Mouse (Mus musculus) lung, embryonic 15.5 days (tissue): ENCODE measurements around the gene S1pr1. TPM values are rescaled to one million over a fixed set of nuclear protein-coding genes. Genes with fewer than 3 reads are reported as not detected.

ENCODE experiments used
- ATAC-seq: fragments of 200-750 bp; cut with Nextera tagmentation; 2 replicates; pipeline ENCODE4 v1.8.0; 2017; ENCODE audit warnings: moderate number of reproducible peaks, borderline replicate concordance; ENCODE audit not compliant: low FRiP score, low TSS enrichment; ENCODE audit errors: extremely low read depth
- H3K27ac ChIP-seq: fragments of 300-500 bp; sonication (generic); 2 replicates; pipeline ENCODE4 v1.5.1; 2015; ENCODE audit warnings: moderate library complexity, mild to moderate bottlenecking, inconsistent platforms
- H3K27me3 ChIP-seq: fragments of 300-500 bp; sonication (generic); 2 replicates; pipeline ENCODE4 v1.6.1; 2015; ENCODE audit warnings: inconsistent platforms
- H3K36me3 ChIP-seq: fragments of 300-500 bp; sonication (generic); 2 replicates; pipeline ENCODE4 v1.6.1; 2015; ENCODE audit warnings: inconsistent platforms
- H3K4me1 ChIP-seq: fragments of 300-500 bp; sonication (generic); 2 replicates; pipeline ENCODE4 v1.6.1; 2015; ENCODE audit warnings: inconsistent platforms
- H3K4me2 ChIP-seq: fragments of 300-500 bp; sonication (generic); 2 replicates; pipeline ENCODE4 v1.6.1; 2015; ENCODE audit warnings: inconsistent platforms, mild to moderate bottlenecking, moderate library complexity
- H3K4me3 ChIP-seq: fragments of 300-500 bp; sonication (generic); 2 replicates; pipeline ENCODE4 v1.5.1; 2015; ENCODE audit warnings: mild to moderate bottlenecking, inconsistent platforms
- H3K9ac ChIP-seq: fragments of 300-500 bp; sonication (generic); 2 replicates; pipeline ENCODE4 v1.6.1; 2015; ENCODE audit warnings: inconsistent platforms
- H3K9me3 ChIP-seq: fragments of 300-500 bp; sonication (generic); 2 replicates; pipeline ENCODE4 v1.6.1; 2016; ENCODE audit warnings: inconsistent platforms
- WGBS: fragments of 180-500 bp; shearing (Covaris S2); methylation state at CpG from one replicate; pipeline ENCODE4 v1.1.7; 2015; 5-methylcytosine and 5-hydroxymethylcytosine counted together
- polyA plus RNA-seq: library from polyadenylated mRNA; unstranded; fragments of >200 nt; fragmentation: Nextera tagmentation; extraction: Ambion mirVana; gene quantifications from 2 replicates; pipeline ENCODE4 v1.2.1, GENCODE M21; 2015

The S1pr1 gene
- polyA plus RNA-seq: 32.0 and 34.2 TPM in 2 replicates

GRCm38 (mm10) chr3:115714671-115715651 lies at the start of gene S1pr1:
S1pr1 (minus strand) TSS chr3:115715072.
- WGBS: 1% methylated on average over 51 of the region's 51 CpGs
- peak within 1 kb of the TSS; percentile 90 for H3K4me2 ChIP-seq
- H3K9me3 ChIP-seq: no peaks in the 10 kb centered on the region
- peak within 1 kb of the TSS; percentile 74 for H3K9ac ChIP-seq
- H3K4me1 ChIP-seq: peaks cover 10% of the 10 kb centered on the region
- no peaks in the 10 kb centered on the region for H3K36me3 ChIP-seq
- peak within 1 kb of the TSS; percentile 86 for H3K27ac ChIP-seq
- ATAC-seq: peak; percentile 94
- no peaks in the 10 kb centered on the region; the same call in 1 of the 2 replicates for H3K27me3 ChIP-seq
- H3K4me3 ChIP-seq: peak within 1 kb of the TSS; percentile 63

- Histone ChIP-seq H3K4me3 (no peak overlapping the region), H3K4me2 (0 out of 2 replicates have a peak overlapping the region, but pooled peaks have one; percentile 10), H3K27ac (peak overlapping the region; percentile 51), H3K9me3 (no peaks in the 10 kb centered on the region), H3K9ac (no peak overlapping the region), H3K4me1 (peaks cover 11% of the 10 kb centered on the region; the same call in 1 of the 2 replicates), H3K27me3 (no peaks in the 10 kb centered on the region), H3K36me3 (no peaks in the 10 kb centered on the region)
- 20% methylated on average over 6 of the region's 6 CpGs for WGBS
- ATAC-seq: peak; percentile 91; the same call in 1 of the 2 replicates
Measured at GRCm38 (mm10) chr3:115763292-115763691, 48.4 kb upstream of the S1pr1 start.

- Histone ChIP-seq H3K4me3 (no peak overlapping the region), H3K27ac (peak overlapping the region; percentile 51), H3K4me1 (peaks cover 12% of the 10 kb centered on the region; the same call in 1 of the 2 replicates), H3K4me2 (0 out of 2 replicates have a peak overlapping the region, but pooled peaks have one; percentile 10), H3K9me3 (no peaks in the 10 kb centered on the region), H3K27me3 (no peaks in the 10 kb centered on the region), H3K36me3 (no peaks in the 10 kb centered on the region), H3K9ac (no peak overlapping the region)
- WGBS: 44% methylated on average over 7 of the region's 7 CpGs
- no peak for ATAC-seq
Measured at GRCm38 (mm10) chr3:115762841-115763240, 48.0 kb upstream of the S1pr1 start.

- 85% methylated on average over 4 of the region's 4 CpGs for WGBS
- H3K27ac ChIP-seq: no peak overlapping the region
- H3K36me3 ChIP-seq: no peaks in the 10 kb centered on the region
- no peak for ATAC-seq
- H3K27me3 ChIP-seq: no peaks in the 10 kb centered on the region
- no peak overlapping the region for H3K4me2 ChIP-seq
- H3K4me3 ChIP-seq: no peak overlapping the region
- no peak overlapping the region for H3K9ac ChIP-seq
- no peaks in the 10 kb centered on the region for H3K9me3 ChIP-seq
- H3K4me1 ChIP-seq: peaks cover 12% of the 10 kb centered on the region; the same call in 1 of the 2 replicates
Measured at GRCm38 (mm10) chr3:115759659-115760058, 44.8 kb upstream of the S1pr1 start.

- Histone ChIP-seq H3K9ac (no peak overlapping the region), H3K4me3 (no peak overlapping the region), H3K27me3 (no peaks in the 10 kb centered on the region), H3K27ac (no peak overlapping the region), H3K9me3 (no peaks in the 10 kb centered on the region), H3K4me1 (peaks cover 10% of the 10 kb centered on the region; the same call in 1 of the 2 replicates), H3K36me3 (no peaks in the 10 kb centered on the region), H3K4me2 (peak overlapping the region; percentile 23; the same call in 1 of the 2 replicates)
- ATAC-seq: peak; percentile 25; the same call in 1 of the 2 replicates
- 4% methylated on average over 9 of the region's 9 CpGs for WGBS
Measured at GRCm38 (mm10) chr3:115758455-115758912, 43.6 kb upstream of the S1pr1 start.

GRCm38 (mm10) chr3:115754466-115754865 lies 39.6 kb upstream of the S1pr1 start:
- Histone ChIP-seq H3K4me3 (no peak overlapping the region), H3K36me3 (no peaks in the 10 kb centered on the region), H3K9ac (no peak overlapping the region), H3K9me3 (no peaks in the 10 kb centered on the region), H3K27me3 (no peaks in the 10 kb centered on the region), H3K4me2 (no peak overlapping the region), H3K4me1 (0 out of 2 replicates have a peak, but pooled peaks cover 4% of the 10 kb centered on the region), H3K27ac (no peak overlapping the region)
- 43% methylated on average over 8 of the region's 8 CpGs for WGBS
- ATAC-seq: no peak

GRCm38 (mm10) chr3:115750369-115750768 lies 35.5 kb upstream of the S1pr1 start:
- ATAC-seq: no peak
- H3K4me1 ChIP-seq: no peaks in the 10 kb centered on the region
- H3K27me3 ChIP-seq: no peaks in the 10 kb centered on the region
- H3K4me2 ChIP-seq: no peak overlapping the region
- H3K4me3 ChIP-seq: no peak overlapping the region
- no peak overlapping the region for H3K27ac ChIP-seq
- no peaks in the 10 kb centered on the region for H3K9me3 ChIP-seq
- WGBS: 75% methylated on average over 3 of the region's 3 CpGs
- H3K9ac ChIP-seq: no peak overlapping the region
- no peaks in the 10 kb centered on the region for H3K36me3 ChIP-seq

- peak; percentile 31; the same call in 1 of the 2 replicates for ATAC-seq
- H3K9ac ChIP-seq: no peak overlapping the region
- no peak overlapping the region for H3K4me3 ChIP-seq
- H3K9me3 ChIP-seq: no peaks in the 10 kb centered on the region
- no peaks in the 10 kb centered on the region for H3K27me3 ChIP-seq
- H3K36me3 ChIP-seq: no peaks in the 10 kb centered on the region
- H3K4me2 ChIP-seq: no peak overlapping the region
- no peaks in the 10 kb centered on the region for H3K4me1 ChIP-seq
- no peak overlapping the region for H3K27ac ChIP-seq
- 52% methylated on average over 5 of the region's 5 CpGs for WGBS
Measured at GRCm38 (mm10) chr3:115748289-115748989, 33.6 kb upstream of the S1pr1 start.

GRCm38 (mm10) chr3:115746511-115746910 lies 31.6 kb upstream of the S1pr1 start:
- H3K27ac ChIP-seq: no peak overlapping the region
- no peak overlapping the region for H3K9ac ChIP-seq
- H3K4me1 ChIP-seq: no peaks in the 10 kb centered on the region
- no peak overlapping the region for H3K4me2 ChIP-seq
- no peaks in the 10 kb centered on the region for H3K27me3 ChIP-seq
- no peaks in the 10 kb centered on the region for H3K36me3 ChIP-seq
- H3K9me3 ChIP-seq: no peaks in the 10 kb centered on the region
- H3K4me3 ChIP-seq: no peak overlapping the region
- 77% methylated on average over 8 of the region's 8 CpGs for WGBS
- no peak for ATAC-seq

- Histone ChIP-seq H3K27ac (no peak overlapping the region), H3K9ac (no peak overlapping the region), H3K9me3 (no peaks in the 10 kb centered on the region), H3K4me3 (no peak overlapping the region), H3K4me2 (no peak overlapping the region), H3K36me3 (no peaks in the 10 kb centered on the region), H3K4me1 (no peaks in the 10 kb centered on the region), H3K27me3 (no peaks in the 10 kb centered on the region)
- ATAC-seq: no peak
- 86% methylated on average over 11 of the region's 11 CpGs for WGBS
Measured at GRCm38 (mm10) chr3:115745088-115745487, 30.2 kb upstream of the S1pr1 start.

GRCm38 (mm10) chr3:115738524-115738923 lies 23.7 kb upstream of the S1pr1 start:
- Histone ChIP-seq H3K36me3 (no peaks in the 10 kb centered on the region), H3K4me1 (0 out of 2 replicates have a peak, but pooled peaks cover 5% of the 10 kb centered on the region), H3K27me3 (no peaks in the 10 kb centered on the region), H3K9ac (no peak overlapping the region), H3K4me3 (no peak overlapping the region), H3K4me2 (no peak overlapping the region), H3K27ac (no peak overlapping the region), H3K9me3 (no peaks in the 10 kb centered on the region)
- ATAC-seq: no peak
- WGBS: 40% methylated on average over 2 of the region's 2 CpGs
